Mouse (Mus musculus): ENCODE data around the gene Serpina1f.

DNA sequence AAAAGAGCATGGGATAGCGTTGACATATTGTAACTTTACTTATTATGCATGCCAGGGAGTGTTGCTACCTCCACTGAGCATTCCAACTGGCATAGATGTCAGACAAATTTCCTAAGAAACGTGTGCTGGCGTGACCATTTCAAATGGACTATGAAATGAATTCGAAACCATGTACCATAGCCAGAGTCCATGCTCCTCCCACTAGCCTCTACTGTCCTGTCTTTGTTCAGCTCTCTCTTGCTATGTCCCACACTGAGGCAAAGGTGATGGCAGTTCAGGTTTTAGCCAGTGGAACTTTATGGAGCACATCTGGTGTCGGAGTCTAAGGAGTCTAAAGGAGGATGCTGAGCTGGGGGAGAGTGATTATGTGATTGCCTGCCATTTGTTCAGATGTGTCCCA lies 35.3 kb downstream of the Serpina1f start:
- no peak for TF ChIP-seq POLR2A (IDR thresholded peaks at IDR 0.05; ENCODE audit: insufficient read length, low read depth)
- TF ChIP-seq POLR2AphosphoS2 (IDR thresholded peaks at IDR 0.05; ENCODE audit: insufficient read length, low read depth) = no peak
- TF ChIP-seq TCF12 (IDR thresholded peaks at IDR 0.05; ENCODE audit: insufficient read depth, poor library complexity, severe bottlenecking) = no peak
- no peak for TF ChIP-seq MAX (IDR thresholded peaks at IDR 0.05; ENCODE audit: low read depth)
- TF ChIP-seq E2F4 (IDR thresholded peaks at IDR 0.05; ENCODE audit: insufficient read depth) = no peak
- TF ChIP-seq REST (IDR thresholded peaks at IDR 0.05; ENCODE audit: insufficient read depth, insufficient read length) = no peak
- no peak for TF ChIP-seq CEBPB (IDR thresholded peaks at IDR 0.05; ENCODE audit: insufficient read depth, poor library complexity, severe bottlenecking)
- no peak for TF ChIP-seq MYOG (IDR thresholded peaks at IDR 0.05; ENCODE audit: control insufficient read depth in 1 of 3, insufficient read depth in 1 of 3, insufficient read length in 2 of 3, low read depth in 2 of 3)
- TF ChIP-seq MYOD1 (IDR thresholded peaks at IDR 0.05; ENCODE audit: control insufficient read depth in 1 of 3, insufficient read length in 2 of 3, low read depth in 2 of 3) = no peak
